Comparison of ENCODE assay signal across 8 mouse cellular contexts in the genomic region with DNA sequence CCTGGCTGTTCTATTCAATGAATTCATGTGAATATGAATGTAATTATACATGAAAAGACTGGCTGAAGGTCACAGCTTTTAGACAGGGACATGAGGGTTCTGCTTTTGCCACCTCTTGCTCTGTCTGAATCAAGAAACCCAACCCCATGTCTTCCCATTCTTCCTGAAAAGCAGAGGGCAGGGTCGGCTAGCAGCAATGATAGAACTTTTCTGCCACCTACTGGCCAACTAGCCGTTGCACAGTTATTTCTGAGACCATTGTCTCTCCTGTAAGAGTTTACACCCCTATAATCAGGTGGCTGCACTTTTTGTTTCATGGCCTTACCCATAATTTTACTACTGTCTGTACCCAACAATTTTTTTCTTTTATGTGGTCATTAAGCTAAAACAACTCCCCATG. TPM values are rescaled to one million over a fixed set of nuclear protein-coding genes. Genes with fewer than 3 reads are reported as not detected.
DNase-seq lines count a peak whose midpoint lies in the region; ATAC-seq lines count a peak whose summit lies in the region.

No protein-coding gene starts in this region.

- DNase-seq in layer of hippocampus, adult 11-12 months (ENCODE audit: low spot score), result peak; percentile 38
- DNase-seq in layer of hippocampus, adult 9-11 months, result no peak
- peak; percentile 62 for DNase-seq in R1 (ENCODE audit: low read depth, low spot score)
- peak; percentile 63 for DNase-seq in embryo, embryonic 11 days
- peak; percentile 48 for DNase-seq in kidney, adult 9 months
- no peak for DNase-seq in B cell, adult 2 months
- no peak for DNase-seq in thymus, postnatal 25 days

- ATAC-seq in megakaryocyte-erythroid progenitor cell, adult 5-6 weeks (replicated peaks; ENCODE audit: low FRiP score, low TSS enrichment, poor library complexity, severe bottlenecking), result peak; percentile 74; the same call in 1 of the 2 replicates

RNA-seq across cellular contexts. Expression of gene Magel2, which starts 5.6 kb away (rescaled TPM):
- total RNA-seq in megakaryocyte-erythroid progenitor cell, adult 5-6 weeks (2014; fragmentation: Nextera tagmentation), result not detected in 2 replicates
- total RNA-seq in megakaryocyte-erythroid progenitor cell, adult 5-6 weeks (2017), result not detected in 2 replicates

RNA-seq across cellular contexts. Expression of gene Ndn, which starts 36.0 kb away (rescaled TPM):
- 0.35 TPM in 1 of 2 replicates, not detected in the other for total RNA-seq in megakaryocyte-erythroid progenitor cell, adult 5-6 weeks (2014; fragmentation: Nextera tagmentation)
- not detected in 2 replicates for total RNA-seq in megakaryocyte-erythroid progenitor cell, adult 5-6 weeks (2017)

RNA-seq across cellular contexts. Expression of gene Mkrn3, which starts 37.5 kb away (rescaled TPM):
- total RNA-seq in megakaryocyte-erythroid progenitor cell, adult 5-6 weeks (2014; fragmentation: Nextera tagmentation), result 0.37 and 1.7 TPM in 2 replicates
- total RNA-seq in megakaryocyte-erythroid progenitor cell, adult 5-6 weeks (2017), result 0.34 and 0.70 TPM in 2 replicates

Comparison
In these comparisons a context has a peak if more than half of its experiments do, and no peak if none do; other contexts are left out.
1. DNase-seq: peak in layer of hippocampus, adult 11-12 months (single experiment), R1 (single experiment), embryo, embryonic 11 days (single experiment) and kidney, adult 9 months (single experiment); none in layer of hippocampus, adult 9-11 months (single experiment), B cell, adult 2 months (0 of 2) and thymus, postnatal 25 days (single experiment).